Mouse (Mus musculus): Measurements from ENCODE around the gene Cxcl17.

DNA sequence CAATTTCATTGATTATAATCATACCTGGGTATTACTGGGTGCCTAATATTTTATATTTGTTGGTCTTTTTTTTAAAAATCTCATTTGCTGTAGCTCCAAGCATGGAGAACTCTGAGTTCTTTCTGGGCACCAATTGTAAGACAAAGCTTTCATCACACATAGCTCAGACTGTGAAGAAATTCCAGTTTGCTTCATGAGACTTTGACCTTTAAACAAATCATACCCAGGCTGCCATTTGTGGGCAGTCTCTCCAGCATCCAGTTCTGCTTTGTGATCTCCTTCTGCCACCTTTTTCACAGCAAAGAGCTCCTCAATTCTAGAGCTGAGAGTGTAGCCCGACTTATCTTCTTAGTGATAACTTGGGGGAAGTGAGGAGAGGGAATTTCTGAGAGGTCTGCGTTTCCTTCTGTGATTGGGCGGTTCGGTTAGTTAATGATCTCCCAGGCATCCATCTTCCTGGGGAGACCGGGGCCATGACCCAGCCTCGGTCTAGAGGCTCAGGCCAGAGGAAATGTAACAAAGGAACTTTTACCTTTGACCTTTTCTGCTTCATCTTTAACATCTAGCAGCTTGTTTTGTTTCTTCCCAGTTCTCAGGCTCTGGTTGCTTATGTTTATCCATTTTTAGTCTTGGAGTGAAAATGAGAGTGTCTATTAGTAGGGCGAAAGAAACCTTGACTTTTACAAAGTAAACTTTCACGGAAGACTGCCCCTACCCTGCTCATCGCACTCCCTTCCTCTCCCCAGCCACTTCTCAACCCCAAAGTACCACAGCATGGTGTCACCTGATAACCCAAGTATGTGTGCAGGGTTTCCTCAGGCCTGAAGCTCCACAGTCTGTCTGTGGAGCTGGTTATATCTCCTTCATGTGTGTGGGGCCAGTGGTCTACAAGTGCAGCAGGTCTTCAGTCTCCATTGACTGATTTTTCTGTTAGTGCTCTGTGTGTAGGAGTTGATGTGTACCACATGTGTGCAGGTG is 37.5 kb upstream of the Cxcl17 start:
- TF ChIP-seq POLR2A (IDR thresholded peaks at IDR 0.05; ENCODE audit: insufficient read length, low read depth): no peak
- no peak for TF ChIP-seq MAX (IDR thresholded peaks at IDR 0.05; ENCODE audit: low read depth)
- no peak for TF ChIP-seq SRF (IDR thresholded peaks at IDR 0.05; ENCODE audit: control insufficient read depth, insufficient read length, low read depth)
- TF ChIP-seq E2F4 (IDR thresholded peaks at IDR 0.05; ENCODE audit: insufficient read depth): no peak
